Mouse (Mus musculus) E14TG2a.4 (cell line): ENCODE measurements at regions not wholly inside any gene's neighbourhood (a gene's known extent, or its start where the extent isn't known, plus 50 kb on each side); places are given as distances from the start of the nearest gene placed in this dataset.

Experiments
- CTCF ChIP-seq: conservative IDR thresholded peaks from 2 replicates; pipeline ENCODE4 v1.5.1; 2014; ENCODE audit warnings: low read length
- POU5F1 ChIP-seq: IDR thresholded peaks from 2 replicates; pipeline ENCODE4 v1.6.1; 2014; ENCODE audit warnings: low read length, borderline replicate concordance

DNA sequence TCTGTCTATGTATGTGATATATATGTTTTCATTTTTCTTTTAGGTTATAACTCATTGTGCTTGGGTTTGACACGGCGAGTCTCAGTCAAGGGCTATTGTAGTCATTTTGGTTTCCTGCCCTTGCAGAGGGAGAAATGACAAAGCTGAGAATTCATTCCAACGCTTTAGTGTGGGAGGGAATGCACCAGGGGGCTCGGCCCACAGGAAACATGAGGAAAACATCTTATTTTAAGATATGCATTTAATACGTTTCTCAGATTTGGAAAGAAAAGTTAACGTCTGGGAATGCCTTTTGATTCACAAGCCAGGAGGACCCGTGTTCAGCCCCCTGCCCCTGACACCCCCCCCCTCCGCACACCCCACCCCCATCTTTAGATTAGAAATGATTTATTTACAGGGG is 64.0 kb upstream of the Psmd7 start:
- no peak for TF ChIP-seq CTCF
- no peak for TF ChIP-seq POU5F1
